Mouse (Mus musculus) heart, embryonic 12.5 days (tissue): Measurements from ENCODE around the gene Ccdc40. TPM values are rescaled to one million over a fixed set of nuclear protein-coding genes. Genes with fewer than 3 reads are reported as not detected.

Source experiments
- ATAC-seq: fragments of 200-750 bp; cut with Nextera tagmentation; 2 replicates; pipeline ENCODE4 v1.8.0; 2017; ENCODE audit warnings: moderate TSS enrichment, moderate library complexity; ENCODE audit not compliant: insufficient number of reproducible peaks, low FRiP score
- H3K27ac ChIP-seq: fragments of 300-500 bp; sonication (generic); 2 replicates; pipeline ENCODE4 v1.5.1; 2016; ENCODE audit warnings: mild to moderate bottlenecking, moderate library complexity; ENCODE audit not compliant: poor library complexity, severe bottlenecking
- H3K27me3 ChIP-seq: fragments of 300-500 bp; sonication (generic); replicated peaks from 2 replicates; pipeline ENCODE4 v1.6.1; 2016; ENCODE audit warnings: mild to moderate bottlenecking, moderate library complexity
- H3K36me3 ChIP-seq: fragments of 300-500 bp; sonication (generic); 2 replicates; pipeline ENCODE4 v1.6.1; 2016; ENCODE audit warnings: mild to moderate bottlenecking, moderate library complexity
- H3K4me1 ChIP-seq: fragments of 300-500 bp; sonication (generic); replicated peaks from 2 replicates; pipeline ENCODE4 v1.6.1; 2016; ENCODE audit warnings: mild to moderate bottlenecking
- H3K4me2 ChIP-seq: fragments of 300-500 bp; sonication (generic); 2 replicates; pipeline ENCODE4 v1.6.1; 2016; ENCODE audit warnings: mild to moderate bottlenecking, moderate library complexity
- H3K4me3 ChIP-seq: fragments of 300-500 bp; sonication (generic); 2 replicates; pipeline ENCODE4 v1.5.1; 2016; ENCODE audit warnings: mild to moderate bottlenecking
- H3K9ac ChIP-seq: fragments of 300-500 bp; sonication (generic); 2 replicates; pipeline ENCODE4 v1.6.1; 2016; ENCODE audit warnings: mild to moderate bottlenecking, moderate library complexity
- H3K9me3 ChIP-seq: fragments of 300-500 bp; sonication (generic); replicated peaks from 2 replicates; pipeline ENCODE4 v1.6.1; 2016; ENCODE audit warnings: mild to moderate bottlenecking, moderate library complexity
- WGBS: fragments of 180-500 bp; shearing (Covaris S2); methylation state at CpG from one replicate; pipeline ENCODE4 v1.1.7; 2016; 5-methylcytosine and 5-hydroxymethylcytosine counted together
- polyA plus RNA-seq: library from polyadenylated mRNA; unstranded; fragments of >200 nt; fragmentation: Nextera tagmentation; extraction: Ambion mirVana; gene quantifications from 2 replicates; pipeline ENCODE4 v1.2.1, GENCODE M21; 2016

Gene Ccdc40
- polyA plus RNA-seq, 1 experiment from 2014 or later: 3.1 TPM

DNA sequence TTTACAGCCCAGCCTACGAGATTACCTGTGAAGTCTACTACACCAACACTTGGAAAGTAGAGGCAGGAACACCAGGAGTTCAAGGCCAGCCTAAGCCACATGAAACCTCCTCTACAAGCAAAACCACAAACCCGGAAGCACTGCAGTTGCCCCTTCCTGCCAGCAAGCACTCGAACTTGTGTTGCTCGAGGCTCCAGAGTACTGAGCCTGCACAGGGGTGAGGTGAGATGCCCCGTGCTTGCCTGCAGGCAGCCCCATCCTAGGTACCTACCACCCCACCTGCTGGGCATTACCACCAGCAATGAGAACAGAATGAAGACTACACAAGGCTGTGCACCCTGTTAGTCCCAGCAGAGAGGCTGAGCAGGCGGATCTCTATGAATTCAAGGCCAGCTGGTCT is 69.6 kb downstream of the Ccdc40 start:
- Histone ChIP-seq H3K4me3 (peak overlapping the region; percentile 99), H3K36me3 (peaks cover 52% of the 10 kb centered on the region), H3K9me3 (no peaks in the 10 kb centered on the region), H3K27me3 (no peaks in the 10 kb centered on the region; the same call in 1 of the 2 replicates), H3K27ac (no peak overlapping the region), H3K4me1 (peaks cover 17% of the 10 kb centered on the region), H3K9ac (0 out of 2 replicates have a peak overlapping the region, but pooled peaks have one; percentile 47), H3K4me2 (peak overlapping the region; percentile 95)
- 76% methylated on average over 6 of the region's 6 CpGs for WGBS
- no peak for ATAC-seq

DNA sequence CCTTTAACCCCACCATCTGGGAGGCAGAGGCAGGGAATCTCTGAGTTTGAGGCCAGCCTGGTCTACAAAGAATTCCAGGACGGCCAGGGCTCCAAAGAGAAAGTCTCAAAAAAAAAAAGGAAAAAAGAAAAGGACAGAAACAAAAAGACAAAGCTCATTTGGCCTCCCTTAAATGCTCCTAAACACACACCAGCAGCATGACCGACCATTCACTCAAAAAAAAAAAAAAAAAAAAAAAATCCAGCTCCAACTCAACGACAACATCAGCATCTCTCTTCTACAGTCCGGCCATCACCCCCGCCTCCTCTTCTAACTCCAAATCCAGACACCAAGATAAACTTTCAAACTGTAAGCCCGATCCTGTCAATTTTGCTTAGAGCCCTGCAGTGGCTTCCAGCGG is 70.5 kb downstream of the Ccdc40 start:
- Histone ChIP-seq H3K4me1 (peaks cover 17% of the 10 kb centered on the region), H3K4me2 (peak overlapping the region; percentile 95), H3K36me3 (peaks cover 43% of the 10 kb centered on the region), H3K27me3 (peaks cover 5% of the 10 kb centered on the region; the same call in 1 of the 2 replicates), H3K4me3 (peak overlapping the region; percentile 99), H3K9me3 (no peaks in the 10 kb centered on the region), H3K9ac (peak overlapping the region; percentile 98), H3K27ac (peak overlapping the region; percentile 82)
- ATAC-seq: no peak
- 16% methylated on average over 7 of the region's 7 CpGs for WGBS

GRCm38 (mm10) chr11:119299391-119300245 is 71.2 kb downstream of the Ccdc40 start, which contains the start of gene Eif4a3:
Eif4a3 (minus strand) TSS chr11:119300089.
- WGBS: under 1% methylated on average over 89 of the region's 89 CpGs
- H3K4me2 ChIP-seq: peak within 1 kb of the TSS; percentile 95

GRCm38 (mm10) chr11:119300246-119300935 is 72.0 kb downstream of the Ccdc40 start:
- WGBS: 2% methylated on average over 31 of the region's 31 CpGs

More at GRCm38 (mm10) chr11:119299391-119300245, 71.2 kb downstream of the Ccdc40 start, which contains the start of gene Eif4a3:
- H3K27me3 ChIP-seq: peaks cover 12% of the 10 kb centered on the region
- H3K9ac ChIP-seq: peak within 1 kb of the TSS; percentile 98
- peak within 1 kb of the TSS; percentile 99 for H3K4me3 ChIP-seq
- H3K9me3 ChIP-seq: no peaks in the 10 kb centered on the region
- ATAC-seq: peak; percentile 96
- H3K27ac ChIP-seq: peak within 1 kb of the TSS; percentile 82
- H3K36me3 ChIP-seq: peaks cover 36% of the 10 kb centered on the region
- peaks cover 17% of the 10 kb centered on the region for H3K4me1 ChIP-seq

GRCm38 (mm10) chr11:119300986-119301385 is 72.6 kb downstream of the Ccdc40 start:
- Histone ChIP-seq H3K4me2 (peak overlapping the region; percentile 95; the same call in 1 of the 2 replicates), H3K36me3 (peaks cover 22% of the 10 kb centered on the region), H3K4me1 (peaks cover 22% of the 10 kb centered on the region), H3K9ac (no peak overlapping the region), H3K4me3 (no peak overlapping the region), H3K9me3 (no peaks in the 10 kb centered on the region), H3K27me3 (peaks cover 18% of the 10 kb centered on the region), H3K27ac (no peak overlapping the region)
- ATAC-seq: no peak
- 23% methylated on average over 2 of the region's 2 CpGs for WGBS

More at GRCm38 (mm10) chr11:119300246-119300935, 72.0 kb downstream of the Ccdc40 start:
- H3K4me3 ChIP-seq: peak overlapping the region; percentile 99
- H3K27me3 ChIP-seq: peaks cover 18% of the 10 kb centered on the region
- H3K27ac ChIP-seq: peak overlapping the region; percentile 82
- peaks cover 17% of the 10 kb centered on the region for H3K4me1 ChIP-seq
- peaks cover 28% of the 10 kb centered on the region for H3K36me3 ChIP-seq
- peak overlapping the region; percentile 95 for H3K4me2 ChIP-seq
- ATAC-seq: no peak
- peak overlapping the region; percentile 98 for H3K9ac ChIP-seq
- H3K9me3 ChIP-seq: no peaks in the 10 kb centered on the region

DNA sequence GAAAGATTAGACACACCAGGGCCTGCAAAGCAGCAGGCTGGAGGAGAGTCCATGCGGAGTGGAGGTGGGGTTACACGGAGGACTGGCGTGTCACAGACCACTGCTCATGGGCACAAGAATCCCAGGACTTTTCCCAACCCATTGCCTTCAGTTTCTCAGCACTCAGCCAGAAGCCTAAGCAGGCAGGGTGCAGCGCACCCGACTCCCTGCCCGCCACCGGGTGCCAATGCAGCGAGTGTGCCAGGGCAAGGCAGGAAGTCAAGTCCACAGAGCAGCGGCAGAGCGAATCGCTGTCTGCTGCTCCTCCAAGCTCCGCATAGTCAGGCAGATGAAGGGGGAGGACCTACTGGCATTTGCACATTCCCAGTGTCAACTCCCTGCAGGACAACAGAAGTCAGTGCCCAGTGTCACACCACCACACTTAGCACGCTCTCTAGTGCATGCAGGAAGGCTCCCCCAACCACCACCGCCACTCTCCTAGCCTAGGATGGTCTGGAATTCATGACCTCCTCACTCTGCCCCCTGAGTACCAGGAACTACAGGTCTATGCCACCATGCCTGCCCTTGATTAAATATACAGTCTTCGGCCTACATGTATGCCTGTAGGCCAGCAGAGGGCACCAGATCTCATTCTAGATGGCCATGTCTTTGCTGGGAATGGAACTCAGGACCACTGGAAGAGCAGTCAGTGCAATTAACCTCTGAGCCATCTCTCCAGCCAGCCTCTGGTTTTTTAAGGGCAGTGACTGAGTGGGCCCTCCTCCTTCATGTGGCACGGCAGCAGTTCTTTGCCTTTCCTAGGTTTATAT is 76.7 kb downstream of the Ccdc40 start:
- 41% methylated on average over 16 of the region's 16 CpGs for WGBS
- H3K27ac ChIP-seq: peak overlapping the region; percentile 88; the same call in 1 of the 2 replicates
- no peak overlapping the region for H3K9ac ChIP-seq

GRCm38 (mm10) chr11:119306762-119307657 is 78.6 kb downstream of the Ccdc40 start:
- Histone ChIP-seq H3K27me3 (peaks cover 40% of the 10 kb centered on the region), H3K27ac (peak overlapping the region; percentile 88), H3K36me3 (no peaks in the 10 kb centered on the region), H3K4me3 (no peak overlapping the region), H3K9ac (0 out of 2 replicates have a peak overlapping the region, but pooled peaks have one; percentile 24), H3K9me3 (no peaks in the 10 kb centered on the region), H3K4me1 (peaks cover 24% of the 10 kb centered on the region), H3K4me2 (peak overlapping the region; percentile 29; the same call in 1 of the 2 replicates)
- peak; percentile 22; the same call in 1 of the 2 replicates for ATAC-seq
- 48% methylated on average over 13 of the region's 13 CpGs for WGBS

More for the DNA sequence above, 76.7 kb downstream of the Ccdc40 start:
- H3K4me1 ChIP-seq: peaks cover 28% of the 10 kb centered on the region
- no peak overlapping the region for H3K4me2 ChIP-seq
- no peak overlapping the region for H3K4me3 ChIP-seq
- ATAC-seq: no peak
- H3K27me3 ChIP-seq: peaks cover 29% of the 10 kb centered on the region
- H3K36me3 ChIP-seq: no peaks in the 10 kb centered on the region
- H3K9me3 ChIP-seq: no peaks in the 10 kb centered on the region

DNA sequence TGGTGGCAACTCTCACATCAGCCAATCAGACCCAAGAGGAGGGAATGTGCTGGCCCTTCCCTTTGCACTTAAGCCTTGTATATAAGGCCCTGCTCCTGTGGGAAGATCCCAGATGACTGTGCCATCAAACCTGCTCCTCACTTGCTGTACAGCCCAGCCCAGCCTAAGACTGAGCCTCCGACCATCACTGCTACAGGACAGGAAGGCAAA is 79.2 kb downstream of the Ccdc40 start, which contains the start of gene Card14:
Gene Card14, plus strand, starts transcription at position 111 of the 210 bp plus-strand sequence.
- peaks cover 24% of the 10 kb centered on the region for H3K4me1 ChIP-seq
- peak within 1 kb of the TSS; percentile 29 for H3K4me2 ChIP-seq
- H3K9ac ChIP-seq: 0 out of 2 replicates have a peak within 1 kb of the TSS, but pooled peaks have one; percentile 24
- ATAC-seq: no peak
- no peaks in the 10 kb centered on the region for H3K9me3 ChIP-seq
- peak within 1 kb of the TSS; percentile 88 for H3K27ac ChIP-seq
- no peaks in the 10 kb centered on the region for H3K36me3 ChIP-seq
- H3K27me3 ChIP-seq: peaks cover 40% of the 10 kb centered on the region
- WGBS: 52% methylated on average over 1 of the region's 1 CpGs
- H3K4me3 ChIP-seq: no peak within 1 kb of the TSS

GRCm38 (mm10) chr11:119307916-119308315 is 79.5 kb downstream of the Ccdc40 start:
- Histone ChIP-seq H3K9me3 (no peaks in the 10 kb centered on the region), H3K27ac (peak overlapping the region; percentile 88), H3K4me2 (peak overlapping the region; percentile 24; the same call in 1 of the 2 replicates), H3K4me1 (peaks cover 24% of the 10 kb centered on the region), H3K4me3 (no peak overlapping the region), H3K27me3 (peaks cover 40% of the 10 kb centered on the region), H3K9ac (no peak overlapping the region), H3K36me3 (no peaks in the 10 kb centered on the region)
- WGBS: 24% methylated on average over 11 of the region's 11 CpGs
- no peak for ATAC-seq

DNA sequence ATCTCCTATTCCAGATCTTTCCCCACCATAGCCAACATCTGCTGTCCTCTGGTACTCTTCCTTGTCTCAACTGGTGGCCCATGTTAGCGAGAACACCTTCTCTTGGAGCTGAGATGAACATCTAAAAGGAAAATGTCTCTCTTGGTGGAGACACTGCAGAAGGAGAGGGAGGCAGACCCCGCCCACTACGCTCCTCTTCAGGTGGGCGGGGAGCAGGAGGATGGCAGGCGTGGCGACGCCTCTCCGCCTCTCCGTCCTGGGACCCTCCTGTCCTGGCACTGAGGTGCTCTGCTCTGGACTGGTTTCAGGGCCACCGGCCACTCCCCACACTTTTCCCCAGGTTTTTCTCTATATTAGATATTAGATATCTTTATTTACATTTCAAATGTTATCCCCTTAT is 82.2 kb downstream of the Ccdc40 start:
- no peaks in the 10 kb centered on the region for H3K36me3 ChIP-seq
- no peak for ATAC-seq
- no peak overlapping the region for H3K4me2 ChIP-seq
- H3K9ac ChIP-seq: no peak overlapping the region
- WGBS: 17% methylated on average over 10 of the region's 10 CpGs
- H3K4me1 ChIP-seq: peaks cover 23% of the 10 kb centered on the region
- H3K27ac ChIP-seq: no peak overlapping the region
- H3K9me3 ChIP-seq: no peaks in the 10 kb centered on the region
- H3K4me3 ChIP-seq: no peak overlapping the region
- H3K27me3 ChIP-seq: peaks cover 22% of the 10 kb centered on the region
